Mouse (Mus musculus) brain, embryonic 14.5 days (tissue): ENCODE results near the gene Dis3l2.

Source experiments
- CTCF ChIP-seq: fragments of 200-500 bp; IDR thresholded peaks from 2 replicates; pipeline ENCODE4 v1.5.1; 2012; ENCODE audit warnings: inconsistent platforms, mild to moderate bottlenecking, moderate library complexity, borderline replicate concordance; ENCODE audit not compliant: insufficient read depth, insufficient read length; ENCODE audit errors: extremely low read depth
- POLR2A ChIP-seq: fragments of 200-500 bp; IDR thresholded peaks from 2 replicates; pipeline ENCODE4 v1.6.1; 2012; ENCODE audit warnings: mild to moderate bottlenecking, inconsistent platforms, borderline replicate concordance; ENCODE audit not compliant: poor library complexity, insufficient read depth, insufficient read length, severe bottlenecking; ENCODE audit errors: extremely low read depth

GRCm38 (mm10) chr1:86700367-86700766 is 3.2 kb upstream of the Dis3l2 start:
- TF ChIP-seq CTCF (no peak), POLR2A (no peak)
